Mouse (Mus musculus): Measurements from ENCODE around the gene Opn5. TPM values are rescaled to one million over a fixed set of nuclear protein-coding genes. Genes with fewer than 3 reads are reported as not detected.

The Opn5 gene
- polyA plus RNA-seq, 1 experiment = 0.25 TPM

- DNase-seq (ENCODE audit: low read depth) = no peak
- TF ChIP-seq POLR2A (IDR thresholded peaks at IDR 0.05; ENCODE audit: borderline replicate concordance, extremely low read depth, insufficient read depth, insufficient read length, poor library complexity, severe bottlenecking) (no peak), CTCF (IDR thresholded peaks at IDR 0.05; ENCODE audit: borderline replicate concordance, extremely low read depth, insufficient read depth, insufficient read length) (no peak)
Observed at GRCm38 (mm10) chr17:42580623-42581022, 30.6 kb downstream of the Opn5 start.

DNA sequence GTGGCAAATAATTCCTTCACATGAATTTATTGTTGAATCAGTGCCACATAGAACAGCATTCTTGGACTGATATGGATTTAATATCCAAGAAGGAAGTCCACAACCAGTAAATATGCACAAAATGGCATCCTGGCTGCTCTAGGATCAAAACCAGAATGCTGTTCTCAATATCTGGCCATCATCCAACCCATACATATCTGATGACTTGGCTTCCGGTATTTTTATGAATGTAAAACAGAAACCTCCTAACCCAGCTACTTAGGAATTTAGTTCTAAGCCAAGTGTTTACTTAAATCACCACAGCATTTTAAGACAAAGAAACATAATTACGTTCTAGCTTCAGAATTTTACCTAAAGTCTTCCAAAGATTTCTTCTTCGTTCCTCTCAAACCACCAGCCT, 31.0 kb downstream of the Opn5 start:
- no peak for DNase-seq (ENCODE audit: low read depth)
- TF ChIP-seq POLR2A (IDR thresholded peaks at IDR 0.05; ENCODE audit: borderline replicate concordance, extremely low read depth, insufficient read depth, insufficient read length, poor library complexity, severe bottlenecking) = no peak
- TF ChIP-seq CTCF (IDR thresholded peaks at IDR 0.05; ENCODE audit: borderline replicate concordance, extremely low read depth, insufficient read depth, insufficient read length) = no peak

DNA sequence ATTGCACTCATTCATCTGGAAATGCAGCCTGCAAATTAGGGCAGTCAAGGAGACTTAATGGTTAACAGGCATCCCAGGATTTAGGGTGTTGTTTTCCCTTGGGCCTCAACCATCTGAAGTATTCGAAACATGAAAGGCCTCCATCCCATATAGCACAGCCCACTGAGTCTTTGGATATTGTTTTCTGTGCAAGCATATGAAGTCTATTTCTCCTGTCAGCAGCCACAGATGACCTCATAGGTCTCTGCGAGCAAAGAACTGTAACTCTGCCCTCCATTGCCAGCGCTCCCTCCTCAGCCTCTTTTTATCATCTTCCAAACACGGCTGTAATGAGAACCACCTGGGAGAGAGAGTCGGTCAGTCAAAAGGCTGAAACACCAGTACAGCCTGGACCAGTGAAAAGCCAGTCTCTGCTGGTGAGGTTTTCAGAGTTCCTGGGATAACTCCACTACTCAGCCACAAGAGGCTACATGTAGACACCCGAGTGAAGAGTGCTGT, 34.5 kb downstream of the Opn5 start:
- TF ChIP-seq POLR2A (IDR thresholded peaks at IDR 0.05; ENCODE audit: borderline replicate concordance, extremely low read depth, insufficient read depth, insufficient read length, poor library complexity, severe bottlenecking) (no peak), CTCF (IDR thresholded peaks at IDR 0.05; ENCODE audit: borderline replicate concordance, extremely low read depth, insufficient read depth, insufficient read length) (no peak)
- DNase-seq (ENCODE audit: low read depth) = peak; percentile 82

GRCm38 (mm10) chr17:42573786-42574185, 37.4 kb downstream of the Opn5 start:
- no peak for DNase-seq (ENCODE audit: low read depth)
- no peak for TF ChIP-seq POLR2A (IDR thresholded peaks at IDR 0.05; ENCODE audit: borderline replicate concordance, extremely low read depth, insufficient read depth, insufficient read length, poor library complexity, severe bottlenecking)
- TF ChIP-seq CTCF (IDR thresholded peaks at IDR 0.05; ENCODE audit: borderline replicate concordance, extremely low read depth, insufficient read depth, insufficient read length) = no peak

- no peak for DNase-seq (ENCODE audit: low read depth)
- no peak for TF ChIP-seq CTCF (IDR thresholded peaks at IDR 0.05; ENCODE audit: borderline replicate concordance, extremely low read depth, insufficient read depth, insufficient read length)
- TF ChIP-seq POLR2A (IDR thresholded peaks at IDR 0.05; ENCODE audit: borderline replicate concordance, extremely low read depth, insufficient read depth, insufficient read length, poor library complexity, severe bottlenecking) = no peak
Observed at GRCm38 (mm10) chr17:42549578-42549977, 61.6 kb downstream of the Opn5 start.

- no peak for TF ChIP-seq CTCF (IDR thresholded peaks at IDR 0.05; ENCODE audit: borderline replicate concordance, extremely low read depth, insufficient read depth, insufficient read length)
- TF ChIP-seq POLR2A (IDR thresholded peaks at IDR 0.05; ENCODE audit: borderline replicate concordance, extremely low read depth, insufficient read depth, insufficient read length, poor library complexity, severe bottlenecking) = no peak
- no peak for DNase-seq (ENCODE audit: low read depth)
Observed at GRCm38 (mm10) chr17:42530147-42530546, 81.0 kb downstream of the Opn5 start.

GRCm38 (mm10) chr17:42509356-42510262, 101.6 kb downstream of the Opn5 start:
- peak; percentile 40 for DNase-seq (ENCODE audit: low read depth)
- TF ChIP-seq POLR2A (IDR thresholded peaks at IDR 0.05; ENCODE audit: borderline replicate concordance, extremely low read depth, insufficient read depth, insufficient read length, poor library complexity, severe bottlenecking) (no peak), CTCF (IDR thresholded peaks at IDR 0.05; ENCODE audit: borderline replicate concordance, extremely low read depth, insufficient read depth, insufficient read length) (no peak)

Other genes with a start within 250 kb of the Opn5 start
- 1.1 and 1.2 TPM in 2 replicates for gene Adgrf4, start 80.9 kb upstream of the Opn5 start, polyA plus RNA-seq (2012; rRNA removed)
- gene Adgrf2, start 130.8 kb upstream of the Opn5 start, polyA plus RNA-seq (2012; rRNA removed) = 0.45 and 0.54 TPM in 2 replicates